Mouse (Mus musculus): Measurements from ENCODE around the gene Ppip5k2.
"Not testable (repeated sequence)": the region's sequence is repeated elsewhere in the genome, so short reads cannot be mapped to it uniquely, and the experiment has no call there.

Gene Ppip5k2

DNA sequence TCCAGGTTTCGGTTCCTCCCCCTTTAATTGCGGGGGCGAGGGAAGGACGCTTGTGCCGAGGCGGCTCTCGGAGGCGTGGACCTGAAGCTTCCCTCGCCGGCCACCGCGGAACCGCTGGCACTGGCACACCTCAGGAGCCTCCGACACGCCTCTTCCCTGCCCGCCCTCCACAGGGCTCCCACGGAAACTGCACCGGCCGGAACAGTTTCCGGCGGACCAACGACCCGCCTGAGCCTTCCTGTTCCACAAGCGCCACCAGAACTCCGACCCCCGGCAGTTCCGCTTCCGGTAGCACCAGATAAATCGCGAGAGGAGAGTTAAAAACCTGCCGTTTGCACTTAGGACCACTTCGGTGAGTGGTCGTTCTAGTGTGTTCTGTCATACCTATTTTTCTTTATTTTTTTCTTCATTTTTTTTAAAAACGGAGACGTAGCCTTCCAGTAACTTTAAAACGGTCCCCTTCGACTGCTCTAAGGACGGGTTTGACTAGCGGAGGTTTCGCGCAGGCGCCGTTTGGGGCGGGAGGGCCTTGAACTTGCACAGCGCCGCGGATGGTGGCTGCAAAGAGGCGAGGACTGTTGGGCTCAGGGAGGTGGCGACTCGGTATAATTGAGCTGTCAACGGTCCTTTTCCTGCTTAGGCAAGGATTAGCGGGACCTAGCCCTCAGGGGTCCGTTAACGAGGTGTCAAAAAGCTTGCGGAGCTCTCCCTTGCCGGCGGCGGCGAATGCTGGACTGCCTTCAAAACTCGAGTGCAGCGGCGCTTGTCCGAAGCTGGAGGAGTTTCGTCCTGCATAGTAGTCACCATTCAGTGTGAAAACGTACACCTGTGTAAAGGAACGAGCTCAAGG is at the start of gene Ppip5k2, which contains the start of gene Gin1:
Gene Ppip5k2 (minus strand): TSS at position 508 of the 850 bp plus-strand sequence.
Gene Gin1 (plus strand): TSS at position 269 of the 850 bp plus-strand sequence.
- peak; percentile 98 for DNase-seq (ENCODE audit: low read depth, low spot score)

GRCm38 (mm10) chr1:97809255-97809912 is 39.2 kb upstream of the Ppip5k2 start:
- peak; percentile 13 for DNase-seq (ENCODE audit: low read depth, low spot score)

DNA sequence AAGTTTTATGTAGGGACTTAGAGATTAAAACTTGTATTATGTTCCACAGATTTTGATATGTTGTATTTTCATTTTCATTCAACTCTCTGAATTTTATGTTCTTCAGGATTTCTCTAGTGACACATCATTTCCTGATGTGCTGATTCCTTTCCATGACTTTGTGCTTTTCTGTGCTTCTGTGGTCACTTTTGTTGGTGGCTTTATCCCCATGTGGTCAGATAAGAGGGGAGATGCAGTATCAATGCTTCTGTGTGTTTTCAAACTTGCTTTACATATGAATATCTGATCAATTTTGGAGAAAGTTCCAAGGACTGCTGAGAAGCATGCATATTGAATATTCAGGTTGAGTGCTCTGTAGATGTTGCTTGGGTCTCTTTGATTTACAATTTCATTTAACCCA is 34.3 kb upstream of the Ppip5k2 start:
- no peak for DNase-seq (ENCODE audit: low read depth, low spot score)

DNA sequence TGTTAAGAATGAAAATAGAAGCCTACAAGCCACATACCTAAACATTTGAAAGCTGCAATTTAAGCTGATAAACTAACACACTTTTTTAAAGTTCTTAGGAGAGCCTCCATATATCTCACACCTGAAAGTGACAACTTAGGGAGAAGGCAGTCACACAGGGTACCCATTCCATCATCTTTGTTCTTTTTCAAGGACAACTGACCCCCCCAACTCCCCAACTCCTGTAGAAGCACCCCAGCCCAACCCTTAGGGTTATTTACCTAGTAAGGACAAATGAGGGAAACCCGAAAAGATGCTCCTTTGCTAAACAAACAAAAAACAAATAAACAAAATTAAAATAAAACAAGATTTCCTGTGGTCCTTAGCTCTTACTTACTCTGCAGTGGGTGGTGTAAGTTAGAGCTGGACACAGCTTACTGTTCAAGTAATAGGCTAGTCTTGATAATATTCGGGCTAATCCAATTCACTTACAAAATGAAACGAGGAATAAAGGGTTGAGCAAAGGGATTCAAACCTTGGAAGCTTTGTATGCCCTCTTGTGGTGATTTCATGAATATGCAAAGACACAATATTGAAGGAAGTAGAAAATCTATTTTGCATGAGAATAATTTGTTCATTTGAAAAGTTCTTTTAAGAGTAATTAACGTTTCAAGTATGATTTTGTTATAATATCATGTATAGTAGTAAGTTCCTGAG is 32.1 kb upstream of the Ppip5k2 start:
- peak; percentile 5 for DNase-seq (ENCODE audit: low read depth, low spot score)

DNA sequence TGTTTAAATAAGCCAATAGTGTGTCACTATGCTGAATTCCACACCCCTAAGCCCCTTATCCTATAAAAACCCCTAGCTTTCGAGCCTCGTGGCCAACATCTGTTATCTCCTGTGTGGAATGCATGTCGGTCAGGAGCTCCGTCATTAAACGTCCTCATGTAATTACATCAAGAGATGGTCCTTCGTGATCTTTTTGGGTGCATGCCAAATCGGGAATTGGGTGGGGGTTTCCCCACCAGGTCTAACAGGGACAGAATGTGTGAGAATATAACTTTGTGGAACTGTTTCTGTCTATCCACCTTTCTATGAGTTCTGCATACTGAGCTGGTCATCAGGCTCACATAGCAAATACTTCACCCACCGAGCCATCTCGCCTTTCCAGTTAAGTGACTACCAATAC is 25.7 kb upstream of the Ppip5k2 start:
- DNase-seq (ENCODE audit: low read depth, low spot score) = no peak

GRCm38 (mm10) chr1:97794110-97794509 is 23.9 kb upstream of the Ppip5k2 start:
- no peak for DNase-seq (ENCODE audit: low read depth, low spot score)

DNA sequence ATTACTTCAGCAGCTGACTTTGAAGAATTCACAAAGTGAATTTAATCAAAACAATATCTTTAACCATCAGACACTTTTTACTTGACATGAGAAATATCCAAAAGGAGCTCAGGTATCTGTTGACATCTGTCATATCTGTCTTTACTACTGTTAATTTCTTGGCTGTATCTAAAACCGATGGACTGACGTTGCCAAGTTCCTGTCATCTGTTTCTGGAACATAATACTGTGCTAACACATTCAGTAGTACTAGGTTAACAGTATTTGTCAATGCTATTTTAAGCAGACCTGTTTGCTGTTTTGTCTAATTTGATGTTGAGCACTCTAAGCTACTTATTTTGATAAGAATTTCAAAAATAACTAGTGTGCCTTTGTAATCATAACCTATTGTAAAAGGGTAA is 18.3 kb upstream of the Ppip5k2 start:
- DNase-seq (ENCODE audit: low read depth, low spot score) = no peak

GRCm38 (mm10) chr1:97787674-97788073 is 17.5 kb upstream of the Ppip5k2 start:
- DNase-seq (ENCODE audit: low read depth, low spot score) = no peak

GRCm38 (mm10) chr1:97785685-97786393 is 15.6 kb upstream of the Ppip5k2 start:
- DNase-seq (ENCODE audit: low read depth, low spot score) = no peak

- no peak for DNase-seq (ENCODE audit: low read depth, low spot score)
These were observed 14.7 kb upstream of the Ppip5k2 start for GRCm38 (mm10) chr1:97784928-97785327.

- DNase-seq (ENCODE audit: low read depth, low spot score) = no peak
These were observed 11.5 kb upstream of the Ppip5k2 start for GRCm38 (mm10) chr1:97781674-97782073.

- no peak for DNase-seq (ENCODE audit: low read depth, low spot score)
These were observed 3.8 kb upstream of the Ppip5k2 start for GRCm38 (mm10) chr1:97773973-97774372.

GRCm38 (mm10) chr1:97773362-97773761 is 3.2 kb upstream of the Ppip5k2 start:
- no peak for DNase-seq (ENCODE audit: low read depth, low spot score)

DNA sequence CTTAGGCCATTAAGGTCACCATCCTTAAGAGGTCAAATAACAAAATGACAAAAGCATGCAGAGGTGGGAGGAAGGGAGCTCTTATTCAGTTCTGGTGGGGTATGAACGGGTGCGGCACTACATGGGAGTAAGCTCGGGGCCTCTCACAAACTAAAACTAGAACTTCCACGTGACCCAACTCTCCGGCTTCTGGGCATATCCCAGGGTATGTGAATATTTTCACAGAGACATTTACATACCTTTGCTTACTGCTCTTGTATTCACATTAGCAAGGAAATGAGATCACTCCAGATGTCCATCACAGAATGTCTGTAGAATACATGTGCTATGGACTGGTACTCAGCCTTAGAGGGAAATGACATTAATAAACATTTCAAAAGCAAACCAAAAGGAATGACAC is 1.5 kb upstream of the Ppip5k2 start:
- DNase-seq (ENCODE audit: low read depth, low spot score) = no peak

DNA sequence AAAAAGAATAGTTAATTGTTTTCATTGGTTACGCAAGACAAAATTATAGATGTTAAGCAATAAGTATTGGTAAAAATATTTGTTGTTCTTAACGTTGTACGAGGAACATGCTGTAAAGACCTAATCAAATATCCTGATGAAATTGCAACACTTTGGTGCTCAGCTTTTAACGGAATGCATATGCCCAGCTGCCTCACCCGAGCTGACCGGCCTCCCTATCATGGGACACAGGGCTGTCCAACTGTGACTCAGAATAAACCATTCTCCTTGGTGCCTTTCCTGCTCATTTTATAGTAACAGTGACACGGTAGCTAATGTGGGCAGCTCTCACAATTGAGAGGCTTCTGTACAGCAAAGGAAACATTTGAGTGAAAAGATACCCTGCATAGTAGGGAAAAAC is 907 bp upstream of the Ppip5k2 start:
- no peak for DNase-seq (ENCODE audit: low read depth, low spot score)

DNA sequence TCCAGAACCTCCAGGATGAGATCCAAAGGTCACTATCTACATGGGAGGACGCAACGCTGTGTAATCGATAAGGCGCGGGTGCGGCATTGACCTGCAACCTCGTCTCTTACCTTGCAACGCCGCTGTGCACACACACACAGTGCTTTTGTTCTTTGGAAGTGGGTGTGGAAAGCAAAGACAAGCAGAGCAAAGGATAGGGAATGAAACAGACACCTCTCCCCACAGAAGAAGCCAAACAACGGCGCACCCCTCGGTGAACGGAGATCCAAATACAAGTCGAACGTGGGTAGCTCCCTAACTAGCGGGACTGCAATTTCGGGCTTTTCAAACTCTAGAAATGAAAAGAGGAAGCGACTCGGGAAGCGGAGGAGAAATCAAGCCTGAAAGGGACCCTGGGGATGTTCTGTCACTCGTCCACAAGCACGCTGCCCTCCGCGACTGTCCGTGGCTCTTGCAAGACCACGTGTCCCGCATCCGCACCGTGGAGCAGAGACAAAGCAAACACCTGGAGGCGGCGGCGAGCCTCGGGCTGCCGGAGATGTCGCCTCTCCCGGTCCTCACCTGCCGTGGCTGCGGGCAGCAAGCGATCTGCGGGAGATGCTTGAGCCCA is 812 bp downstream of the Ppip5k2 start:
- DNase-seq (ENCODE audit: low read depth, low spot score) = no peak

GRCm38 (mm10) chr1:97768906-97769293 is 1.3 kb downstream of the Ppip5k2 start:
- peak; percentile 67 for DNase-seq (ENCODE audit: low read depth, low spot score)

DNA sequence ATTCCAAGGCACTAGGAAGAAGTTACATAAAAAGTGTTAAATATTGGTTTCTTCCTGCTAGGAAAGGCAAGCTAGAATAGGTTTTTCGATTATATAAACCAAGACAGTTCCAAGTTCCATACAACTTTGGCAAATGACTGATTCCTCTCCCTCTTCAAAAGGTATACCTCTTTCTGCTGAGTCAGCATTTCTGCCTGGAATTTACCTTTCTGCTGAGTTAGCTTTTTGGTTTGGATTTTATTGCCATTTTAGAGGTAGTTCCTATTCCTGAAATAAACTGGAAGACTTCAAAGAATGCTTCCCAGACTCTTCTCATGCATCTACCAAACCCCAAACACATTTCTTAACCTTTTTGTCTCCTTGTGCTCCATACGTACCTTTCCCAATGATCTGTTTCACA is 2.1 kb downstream of the Ppip5k2 start:
- DNase-seq (ENCODE audit: low read depth, low spot score) = peak; percentile 19

DNA sequence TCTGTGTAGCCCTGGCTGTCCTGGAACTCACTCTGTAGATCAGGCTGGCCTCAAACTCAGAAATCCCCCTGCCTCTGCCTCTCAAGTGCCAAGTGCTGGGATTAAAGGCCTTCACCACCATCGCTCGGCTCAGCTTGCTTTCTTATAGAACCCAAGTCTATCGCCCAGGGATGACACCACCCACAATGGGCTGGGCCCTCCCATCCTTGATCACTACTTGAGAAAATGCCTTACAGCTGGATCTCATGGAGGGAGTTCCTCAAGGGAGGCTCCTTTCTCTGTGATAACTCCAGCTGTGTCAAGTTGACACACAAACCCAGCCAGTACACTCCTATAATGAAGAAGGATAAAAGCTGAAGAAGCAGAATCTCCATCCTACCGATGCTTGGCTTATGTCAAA is 4.5 kb downstream of the Ppip5k2 start:
- not testable (repeated sequence) for DNase-seq (ENCODE audit: low read depth, low spot score)

DNA sequence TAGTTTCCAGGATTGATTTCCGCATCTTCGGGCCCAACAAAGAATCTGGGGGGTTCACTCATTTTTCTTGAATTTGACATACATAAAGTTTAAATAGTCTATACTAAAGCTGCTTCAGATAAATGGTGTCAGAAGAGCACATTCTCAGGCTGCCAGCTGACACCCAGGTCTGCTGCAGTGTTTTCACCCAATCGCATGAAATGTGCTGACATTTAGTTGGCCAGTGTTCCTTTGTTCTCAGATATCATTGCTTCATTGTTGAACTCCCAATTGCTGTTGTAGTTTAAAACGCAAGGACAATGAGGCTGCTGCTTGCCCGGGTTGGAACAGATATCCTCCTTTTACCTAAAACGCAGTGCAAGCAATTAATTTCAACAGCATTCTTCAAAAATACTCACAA is 8.7 kb downstream of the Ppip5k2 start:
- no peak for DNase-seq (ENCODE audit: low read depth, low spot score)

DNA sequence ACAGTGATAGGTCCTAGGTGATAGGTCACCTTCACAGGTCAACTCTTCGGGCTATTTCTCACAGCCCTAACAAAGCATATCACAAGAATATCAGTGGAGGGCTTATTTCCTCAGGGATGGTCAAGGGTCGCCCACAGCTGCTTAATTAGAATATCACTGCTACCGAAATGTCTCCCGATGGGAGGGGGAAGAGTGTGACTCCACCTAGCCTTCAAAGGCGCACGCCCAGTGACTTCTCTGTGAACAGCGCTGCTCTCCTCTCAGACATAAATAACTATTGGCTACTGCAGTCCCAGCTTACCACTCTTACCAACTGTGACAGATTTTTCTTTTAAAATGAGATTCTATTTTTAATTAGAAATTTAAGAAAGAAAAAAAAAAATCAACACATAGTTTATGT is 9.6 kb downstream of the Ppip5k2 start:
- DNase-seq (ENCODE audit: low read depth, low spot score) = no peak

Data from CD4-positive helper T cell, adult 2 months (primary cell).